Mouse (Mus musculus): ENCODE results near the gene Abl1. TPM values are rescaled to one million over a fixed set of nuclear protein-coding genes. Genes with fewer than 3 reads are reported as not detected.

The Abl1 gene
- polyA plus RNA-seq, 1 experiment, result 45.9 TPM

GRCm38 (mm10) chr2:31826094-31827085 is 138.2 kb downstream of the Abl1 start:
- TF ChIP-seq MYOD1 (IDR thresholded peaks at IDR 0.05; ENCODE audit: control insufficient read depth, insufficient read length, low read depth) (no peak), MAX (IDR thresholded peaks at IDR 0.05) (no peak), CEBPB (IDR thresholded peaks at IDR 0.05; ENCODE audit: low read depth) (no peak), USF1 (IDR thresholded peaks at IDR 0.05; ENCODE audit: low read depth) (no peak)
- H3K27me3 ChIP-seq (ENCODE audit: control insufficient read depth, insufficient read depth, insufficient read length), result peaks cover 8% of the 10 kb centered on the region
- no peaks in the 10 kb centered on the region for H3K79me2 ChIP-seq (ENCODE audit: control insufficient read depth, insufficient read depth)
- H3K36me3 ChIP-seq (ENCODE audit: control insufficient read depth, insufficient read depth), result no peaks in the 10 kb centered on the region
- H3K79me3 ChIP-seq (ENCODE audit: low read depth), result no peaks in the 10 kb centered on the region
- no peak overlapping the region for H3K4me3 ChIP-seq (ENCODE audit: insufficient read depth, poor library complexity, severe bottlenecking)
- no peak overlapping the region for H3ac ChIP-seq (ENCODE audit: control insufficient read depth, insufficient read length, low read depth)

GRCm38 (mm10) chr2:31827877-31828276 is 139.7 kb downstream of the Abl1 start:
- peaks cover 20% of the 10 kb centered on the region for H3K27me3 ChIP-seq (ENCODE audit: control insufficient read depth, insufficient read depth, insufficient read length)
- H3K79me3 ChIP-seq (ENCODE audit: low read depth), result no peaks in the 10 kb centered on the region
- no peaks in the 10 kb centered on the region for H3K79me2 ChIP-seq (ENCODE audit: control insufficient read depth, insufficient read depth)
- no peak for TF ChIP-seq MAX (IDR thresholded peaks at IDR 0.05)
- TF ChIP-seq CEBPB (IDR thresholded peaks at IDR 0.05; ENCODE audit: low read depth), result no peak
- no peak for TF ChIP-seq USF1 (IDR thresholded peaks at IDR 0.05; ENCODE audit: low read depth)
- TF ChIP-seq CTCF (IDR thresholded peaks at IDR 0.05; ENCODE audit: control insufficient read depth, insufficient read depth, insufficient read length), result no peak
- TF ChIP-seq FOSL1 (IDR thresholded peaks at IDR 0.05; ENCODE audit: insufficient read depth, low read length, poor library complexity, severe bottlenecking), result no peak
- no peak for TF ChIP-seq MYOD1 (IDR thresholded peaks at IDR 0.05; ENCODE audit: control insufficient read depth, insufficient read length, low read depth)
- no peak for TF ChIP-seq MYOG (IDR thresholded peaks at IDR 0.05; ENCODE audit: control insufficient read depth, extremely low read depth, insufficient read length)
- no peak overlapping the region for H3ac ChIP-seq (ENCODE audit: control insufficient read depth, insufficient read length, low read depth)
- H3K4me3 ChIP-seq (ENCODE audit: insufficient read depth, poor library complexity, severe bottlenecking), result no peak overlapping the region
- H3K36me3 ChIP-seq (ENCODE audit: control insufficient read depth, insufficient read depth), result no peaks in the 10 kb centered on the region

GRCm38 (mm10) chr2:31828311-31828825 is 140.2 kb downstream of the Abl1 start:
- no peaks in the 10 kb centered on the region for H3K79me3 ChIP-seq (ENCODE audit: low read depth)
- H3K79me2 ChIP-seq (ENCODE audit: control insufficient read depth, insufficient read depth), result no peaks in the 10 kb centered on the region
- H3K36me3 ChIP-seq (ENCODE audit: control insufficient read depth, insufficient read depth), result no peaks in the 10 kb centered on the region
- no peak overlapping the region for H3ac ChIP-seq (ENCODE audit: control insufficient read depth, insufficient read length, low read depth)
- no peak overlapping the region for H3K4me3 ChIP-seq (ENCODE audit: insufficient read depth, poor library complexity, severe bottlenecking)
- H3K27me3 ChIP-seq (ENCODE audit: control insufficient read depth, insufficient read depth, insufficient read length), result peaks cover 20% of the 10 kb centered on the region
- no peak for TF ChIP-seq MYOD1 (IDR thresholded peaks at IDR 0.05; ENCODE audit: control insufficient read depth, insufficient read length, low read depth)
- no peak for TF ChIP-seq CTCF (IDR thresholded peaks at IDR 0.05; ENCODE audit: control insufficient read depth, insufficient read depth, insufficient read length)
- no peak for TF ChIP-seq CEBPB (IDR thresholded peaks at IDR 0.05; ENCODE audit: low read depth)
- TF ChIP-seq MYOG (IDR thresholded peaks at IDR 0.05; ENCODE audit: control insufficient read depth, extremely low read depth, insufficient read length), result no peak
- TF ChIP-seq MAX (IDR thresholded peaks at IDR 0.05), result no peak
- no peak for TF ChIP-seq USF1 (IDR thresholded peaks at IDR 0.05; ENCODE audit: low read depth)
- no peak for TF ChIP-seq FOSL1 (IDR thresholded peaks at IDR 0.05; ENCODE audit: insufficient read depth, low read length, poor library complexity, severe bottlenecking)

GRCm38 (mm10) chr2:31836091-31836490 is 147.9 kb downstream of the Abl1 start:
- TF ChIP-seq FOSL1 (IDR thresholded peaks at IDR 0.05; ENCODE audit: insufficient read depth, low read length, poor library complexity, severe bottlenecking) (no peak), CTCF (IDR thresholded peaks at IDR 0.05; ENCODE audit: control insufficient read depth, insufficient read depth, insufficient read length) (no peak), MYOG (IDR thresholded peaks at IDR 0.05; ENCODE audit: control insufficient read depth, extremely low read depth, insufficient read length) (no peak)
- no peaks in the 10 kb centered on the region for H3K36me3 ChIP-seq (ENCODE audit: control insufficient read depth, insufficient read depth)
- H3K4me3 ChIP-seq (ENCODE audit: insufficient read depth, poor library complexity, severe bottlenecking), result no peak overlapping the region
- no peaks in the 10 kb centered on the region for H3K79me2 ChIP-seq (ENCODE audit: control insufficient read depth, insufficient read depth)
- H3ac ChIP-seq (ENCODE audit: control insufficient read depth, insufficient read length, low read depth), result no peak overlapping the region
- H3K27me3 ChIP-seq (ENCODE audit: control insufficient read depth, insufficient read depth, insufficient read length), result peaks cover 23% of the 10 kb centered on the region
- no peaks in the 10 kb centered on the region for H3K79me3 ChIP-seq (ENCODE audit: low read depth)

- H3K79me3 ChIP-seq (ENCODE audit: low read depth), result no peaks in the 10 kb centered on the region
- TF ChIP-seq MAX (IDR thresholded peaks at IDR 0.05) (no peak), USF1 (IDR thresholded peaks at IDR 0.05; ENCODE audit: low read depth) (no peak), CEBPB (IDR thresholded peaks at IDR 0.05; ENCODE audit: low read depth) (no peak), CTCF (IDR thresholded peaks at IDR 0.05; ENCODE audit: control insufficient read depth, insufficient read depth, insufficient read length) (no peak), FOSL1 (IDR thresholded peaks at IDR 0.05; ENCODE audit: insufficient read depth, low read length, poor library complexity, severe bottlenecking) (no peak), MYOD1 (IDR thresholded peaks at IDR 0.05; ENCODE audit: control insufficient read depth, insufficient read length, low read depth) (peak; percentile 86), MYOG (IDR thresholded peaks at IDR 0.05; ENCODE audit: control insufficient read depth, extremely low read depth, insufficient read length) (no peak)
- H3K4me3 ChIP-seq (ENCODE audit: insufficient read depth, poor library complexity, severe bottlenecking), result no peak overlapping the region
- H3K79me2 ChIP-seq (ENCODE audit: control insufficient read depth, insufficient read depth), result no peaks in the 10 kb centered on the region
- peaks cover 22% of the 10 kb centered on the region for H3K27me3 ChIP-seq (ENCODE audit: control insufficient read depth, insufficient read depth, insufficient read length)
- H3ac ChIP-seq (ENCODE audit: control insufficient read depth, insufficient read length, low read depth), result no peak overlapping the region
- no peaks in the 10 kb centered on the region for H3K36me3 ChIP-seq (ENCODE audit: control insufficient read depth, insufficient read depth)
Observed at GRCm38 (mm10) chr2:31836985-31837384, 148.8 kb downstream of the Abl1 start.

All from C2C12 (cell line).